Mouse (Mus musculus): ENCODE results near the gene Rsph3b. TPM values are rescaled to one million over a fixed set of nuclear protein-coding genes. Genes with fewer than 3 reads are reported as not detected.
"Not testable (repeated sequence)": the region's sequence is repeated elsewhere in the genome, so short reads cannot be mapped to it uniquely, and the experiment has no call there.

Gene Rsph3b
- 45.4 and 45.7 TPM in 2 replicates for polyA plus RNA-seq (2016; fragmentation: Nextera tagmentation; extraction: Ambion mirVana)

DNA sequence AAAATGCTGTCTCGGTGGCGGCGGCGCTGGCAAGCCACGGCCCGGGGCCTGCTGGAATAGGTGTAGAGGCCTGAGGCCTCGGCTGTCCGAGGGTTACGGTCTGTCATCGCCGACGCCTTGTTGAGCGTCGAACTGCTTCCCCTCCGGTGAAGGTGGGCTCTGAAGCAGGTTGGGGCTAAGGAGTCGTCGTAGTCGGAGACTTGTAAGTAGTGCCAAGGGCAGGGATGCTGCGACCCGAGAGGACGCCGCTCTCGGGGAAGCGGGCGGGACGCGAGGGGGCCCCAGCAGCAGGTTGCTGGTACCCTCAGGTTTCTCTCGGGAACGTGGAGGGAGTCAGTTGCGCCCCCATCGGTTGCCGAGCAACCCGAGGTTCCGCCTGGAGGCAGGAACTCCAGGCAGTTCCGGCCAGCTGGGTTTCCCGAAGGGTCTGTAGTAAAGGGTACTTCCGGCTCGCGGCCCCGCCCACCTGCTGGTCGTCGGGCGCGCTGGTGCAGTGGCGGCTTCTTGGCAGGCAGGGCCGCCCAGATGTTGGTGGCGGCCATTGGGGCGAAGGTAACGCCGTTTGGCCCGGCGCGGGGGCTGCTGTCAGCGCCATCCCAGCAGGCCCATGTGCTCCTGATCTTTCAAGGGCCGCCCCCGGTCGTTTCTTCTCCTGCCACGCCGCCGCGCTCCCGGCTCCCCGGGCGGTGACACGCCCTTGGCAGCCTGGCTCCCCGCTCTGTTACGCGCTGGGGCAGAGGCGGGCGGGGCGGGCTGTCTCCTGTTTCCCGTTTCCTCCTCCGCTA, at the start of gene Rsph3b:
Rsph3b (minus strand) TSS at position 699 of the 785 bp plus-strand sequence.
- H3K9me3 ChIP-seq (replicated peaks); H3K4me1 ChIP-seq; H3K36me3 ChIP-seq; H3K27me3 ChIP-seq: not testable (repeated sequence)
- peak within 1 kb of the TSS; percentile 52 for H3K4me3 ChIP-seq
- WGBS: under 1% methylated on average over 73 of the region's 73 CpGs
- peak; percentile 98 for ATAC-seq (ENCODE audit: low FRiP score)
- peak within 1 kb of the TSS; percentile 56 for H3K9ac ChIP-seq
- peak within 1 kb of the TSS; percentile 85 for H3K27ac ChIP-seq
- H3K4me2 ChIP-seq (replicated peaks): peak within 1 kb of the TSS; percentile 62

DNA sequence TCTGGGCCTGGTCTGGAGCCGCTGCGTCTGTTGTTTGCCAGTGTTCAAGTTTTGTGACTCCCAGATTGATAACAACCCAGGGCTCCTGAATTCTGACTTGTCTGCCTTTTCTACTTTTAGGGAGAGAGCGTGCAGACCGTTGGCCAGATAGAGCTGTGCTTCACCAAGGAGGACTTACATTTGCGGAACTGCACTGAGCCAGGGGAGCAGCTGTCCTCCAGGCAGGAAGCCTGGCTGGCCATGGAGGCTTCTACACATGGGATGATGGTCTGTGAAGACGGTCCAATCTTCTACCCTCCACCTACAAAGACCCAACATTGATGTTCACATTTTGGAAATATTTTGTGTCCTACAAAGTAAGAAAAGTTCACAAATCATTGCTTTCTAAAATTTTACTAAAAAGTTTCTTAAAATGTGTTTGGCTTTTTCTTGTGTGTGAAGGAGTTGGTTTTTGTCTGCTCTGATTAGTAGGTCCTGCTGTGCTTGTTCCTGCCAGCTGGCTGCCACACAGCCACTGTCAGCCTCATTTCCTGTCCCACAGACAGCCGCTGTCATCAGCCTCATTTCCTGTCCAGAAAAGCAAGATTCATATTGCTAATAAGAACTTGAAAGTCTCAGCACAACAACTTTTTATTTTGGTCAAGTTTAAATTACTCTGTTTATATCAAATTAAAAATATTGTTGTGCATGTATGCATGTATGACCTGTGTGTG, 49.5 kb upstream of the Rsph3b start:
- WGBS: 83% methylated on average over 1 of the region's 7 CpGs
- not testable (repeated sequence) for H3K36me3 ChIP-seq; H3K9ac ChIP-seq; ATAC-seq (ENCODE audit: low FRiP score); H3K4me1 ChIP-seq; H3K27ac ChIP-seq; H3K27me3 ChIP-seq; H3K4me3 ChIP-seq; H3K4me2 ChIP-seq (replicated peaks); H3K9me3 ChIP-seq (replicated peaks)

DNA sequence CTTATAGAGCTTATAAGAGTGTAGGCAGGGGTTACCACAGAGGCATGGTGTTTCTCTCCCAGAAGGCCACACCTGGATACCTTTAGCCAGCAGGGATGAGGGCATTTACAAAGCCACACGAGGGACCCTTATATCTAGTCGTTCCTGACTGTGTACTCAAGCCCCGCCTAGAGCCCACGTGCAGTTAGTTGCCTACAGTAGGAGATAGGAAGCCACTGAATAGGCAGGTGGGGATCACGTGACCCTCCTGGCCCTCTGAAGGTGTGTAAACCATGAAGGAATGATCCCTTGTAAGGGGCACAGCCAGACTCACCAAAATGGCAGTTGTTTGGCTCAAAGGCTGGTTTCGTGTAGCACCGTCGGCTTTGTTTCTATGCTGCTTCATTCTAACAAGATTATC, 48.3 kb upstream of the Rsph3b start:
- H3K4me2 ChIP-seq (replicated peaks); H3K4me3 ChIP-seq; H3K4me1 ChIP-seq; H3K9ac ChIP-seq; H3K36me3 ChIP-seq; ATAC-seq (ENCODE audit: low FRiP score); H3K9me3 ChIP-seq (replicated peaks); H3K27me3 ChIP-seq; H3K27ac ChIP-seq: not testable (repeated sequence)
- 92% methylated on average over 8 of the region's 8 CpGs for WGBS

DNA sequence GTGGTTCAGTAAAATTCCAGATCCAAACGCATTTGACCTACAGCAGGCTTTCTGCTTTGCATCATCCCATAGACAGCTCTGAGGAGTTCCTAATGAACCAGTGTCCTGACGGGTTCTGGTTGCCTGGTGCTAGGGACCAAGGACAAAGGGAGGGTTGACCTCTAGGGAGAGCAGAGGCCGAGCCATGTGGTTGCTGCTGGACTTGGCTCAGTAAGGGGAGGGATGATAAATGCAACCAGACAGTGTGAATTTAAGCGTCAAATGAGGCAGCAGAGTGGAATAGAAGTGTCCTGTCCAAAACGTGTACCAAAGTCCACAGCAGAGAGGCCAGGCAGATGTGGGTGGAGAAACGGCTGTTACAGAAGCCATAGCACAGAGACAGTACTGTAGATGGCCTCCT, 47.0 kb upstream of the Rsph3b start:
- H3K4me2 ChIP-seq (replicated peaks); H3K36me3 ChIP-seq; H3K9me3 ChIP-seq (replicated peaks); H3K9ac ChIP-seq; H3K4me1 ChIP-seq; H3K27me3 ChIP-seq; ATAC-seq (ENCODE audit: low FRiP score); H3K27ac ChIP-seq; H3K4me3 ChIP-seq: not testable (repeated sequence)
- no CpG with 5 or more reads among the region's 6 CpGs for WGBS

DNA sequence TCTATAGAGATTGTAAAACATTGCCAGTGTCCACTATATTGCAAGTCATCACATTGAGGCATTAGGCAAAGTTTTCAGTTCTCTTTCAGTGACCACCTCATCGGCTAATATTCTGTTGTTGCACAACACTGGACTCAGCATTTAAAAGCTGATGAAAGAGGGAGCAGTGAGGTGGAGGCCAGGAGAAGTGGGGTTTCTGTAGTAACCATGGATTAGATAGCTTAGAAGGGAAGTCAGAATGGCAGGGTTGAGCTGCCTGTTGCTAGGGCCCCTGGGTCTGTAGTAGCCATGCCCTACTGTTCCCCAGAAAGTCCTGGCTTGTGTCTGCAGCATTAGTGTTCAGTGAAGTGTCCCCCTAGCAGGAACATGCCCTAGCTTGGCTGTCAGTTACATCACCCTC, 37.6 kb upstream of the Rsph3b start:
- 100% methylated on average over 1 of the region's 1 CpGs for WGBS
- not testable (repeated sequence) for H3K27ac ChIP-seq, H3K9ac ChIP-seq

DNA sequence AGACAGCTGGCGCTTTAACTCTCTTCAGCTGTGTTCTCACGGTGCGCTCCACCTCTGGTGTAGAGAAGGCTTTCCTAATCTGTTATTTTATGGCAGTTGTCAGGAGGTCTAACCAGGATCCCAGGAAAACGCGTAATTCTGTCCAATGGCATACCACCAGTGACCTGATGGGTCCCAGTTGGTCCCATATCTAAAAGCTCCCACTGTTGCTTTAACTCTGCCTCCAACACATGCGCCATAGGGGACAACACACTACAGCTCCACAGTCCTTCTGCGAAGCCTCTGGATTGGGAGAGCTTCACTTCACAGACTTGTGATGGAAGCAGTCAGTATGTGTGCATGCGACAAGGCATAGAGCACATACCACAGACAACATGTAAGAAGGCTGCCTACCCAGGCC, 31.7 kb upstream of the Rsph3b start:
- H3K4me1 ChIP-seq; ATAC-seq (ENCODE audit: low FRiP score); H3K9me3 ChIP-seq (replicated peaks); H3K27ac ChIP-seq; H3K27me3 ChIP-seq; H3K9ac ChIP-seq; H3K4me2 ChIP-seq (replicated peaks); H3K4me3 ChIP-seq; H3K36me3 ChIP-seq: not testable (repeated sequence)
- WGBS: 99% methylated on average over 5 of the region's 8 CpGs

More for the DNA sequence above, 37.6 kb upstream of the Rsph3b start:
- not testable (repeated sequence) for ATAC-seq (ENCODE audit: low FRiP score); H3K4me3 ChIP-seq; H3K27me3 ChIP-seq; H3K9me3 ChIP-seq (replicated peaks); H3K36me3 ChIP-seq; H3K4me2 ChIP-seq (replicated peaks); H3K4me1 ChIP-seq

DNA sequence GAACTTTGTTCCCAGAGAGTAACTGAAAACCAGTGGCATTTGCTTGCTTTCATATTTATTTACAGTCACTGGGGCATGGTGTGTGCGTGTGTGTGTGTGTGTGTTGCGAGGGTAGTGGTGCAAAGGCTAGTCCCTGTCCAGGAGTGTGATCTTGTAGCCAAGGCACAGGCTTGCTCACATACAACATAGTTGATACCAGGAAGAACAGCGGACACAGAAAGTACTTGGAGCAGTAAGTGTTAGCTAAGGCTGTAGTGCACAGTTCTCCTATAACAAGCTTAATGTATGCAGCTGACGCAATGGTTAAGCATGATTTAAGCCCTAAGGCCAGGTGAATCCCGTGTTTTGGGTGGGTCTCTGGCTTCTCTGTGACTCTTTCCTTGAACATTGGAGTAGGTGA, 30.9 kb upstream of the Rsph3b start:
- not testable (repeated sequence) for H3K36me3 ChIP-seq; H3K9me3 ChIP-seq (replicated peaks); H3K4me1 ChIP-seq; H3K27me3 ChIP-seq; H3K27ac ChIP-seq
- Histone ChIP-seq H3K9ac (peak overlapping the region; percentile 62; the same call in 1 of the 2 replicates), H3K4me2 (replicated peaks) (peak overlapping the region; percentile 54), H3K4me3 (peak overlapping the region; percentile 50)
- WGBS: 30% methylated on average over 5 of the region's 5 CpGs
- peak; percentile 30; the same call in 1 of the 2 replicates for ATAC-seq (ENCODE audit: low FRiP score)

DNA sequence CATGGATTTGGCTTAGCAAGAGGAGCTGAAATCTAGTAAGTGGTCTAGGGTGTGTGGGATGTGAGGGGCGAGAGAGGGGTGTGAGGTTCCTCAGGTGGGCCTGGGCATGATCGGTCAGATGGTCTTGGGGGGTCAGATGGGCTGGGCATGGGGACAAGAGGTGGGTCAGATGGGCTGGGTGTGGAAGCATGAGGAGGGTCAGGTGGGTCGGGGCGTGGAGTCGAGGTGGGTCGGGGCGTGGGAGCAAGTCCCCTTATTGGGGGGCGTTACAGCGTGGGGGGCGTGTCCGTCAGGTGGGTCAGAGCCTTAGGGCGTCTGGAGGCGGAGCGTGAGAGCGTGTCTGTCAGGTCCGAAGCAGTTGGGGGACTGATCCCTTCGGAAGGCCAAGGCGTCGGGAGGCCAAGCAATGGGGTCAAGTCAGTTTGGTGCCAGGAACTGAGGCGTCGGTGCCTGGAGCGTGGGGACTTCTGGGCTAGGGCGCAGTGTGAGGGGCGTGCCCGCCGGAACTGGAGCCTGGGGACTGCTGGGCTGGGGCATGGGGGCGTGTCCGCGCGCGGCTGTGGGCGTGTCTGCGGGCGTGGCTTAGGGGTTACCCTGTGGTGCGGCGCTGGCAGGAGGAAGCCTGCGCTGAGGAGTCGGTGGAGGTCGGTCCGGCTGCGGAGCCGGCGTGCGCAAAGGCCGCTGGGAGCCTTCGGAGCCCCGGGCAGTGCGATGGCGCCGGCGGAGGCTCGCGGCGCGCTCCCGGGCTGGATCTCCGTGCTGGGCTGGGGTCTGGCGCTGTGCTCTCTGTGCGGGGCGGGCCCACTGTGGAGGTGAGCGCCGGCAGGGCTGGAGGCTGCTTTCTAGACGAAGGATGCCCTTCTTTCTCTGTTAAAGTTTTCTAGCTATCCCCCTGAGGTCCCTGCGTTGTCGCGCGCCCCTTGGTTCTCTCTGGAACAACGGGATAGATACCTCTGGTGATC, 30.1 kb upstream of the Rsph3b start, which contains the start of gene Gm49721:
Gm49721 (plus strand) TSS at position 618 of the 962 bp plus-strand sequence.
- WGBS: 1% methylated on average over 45 of the region's 68 CpGs
- H3K4me1 ChIP-seq; H3K9me3 ChIP-seq (replicated peaks); H3K27me3 ChIP-seq; H3K27ac ChIP-seq; H3K36me3 ChIP-seq: not testable (repeated sequence)
- H3K4me3 ChIP-seq: peak within 1 kb of the TSS; percentile 50
- peak within 1 kb of the TSS; percentile 62 for H3K9ac ChIP-seq
- peak; percentile 98 for ATAC-seq (ENCODE audit: low FRiP score)
- H3K4me2 ChIP-seq (replicated peaks): peak within 1 kb of the TSS; percentile 54

DNA sequence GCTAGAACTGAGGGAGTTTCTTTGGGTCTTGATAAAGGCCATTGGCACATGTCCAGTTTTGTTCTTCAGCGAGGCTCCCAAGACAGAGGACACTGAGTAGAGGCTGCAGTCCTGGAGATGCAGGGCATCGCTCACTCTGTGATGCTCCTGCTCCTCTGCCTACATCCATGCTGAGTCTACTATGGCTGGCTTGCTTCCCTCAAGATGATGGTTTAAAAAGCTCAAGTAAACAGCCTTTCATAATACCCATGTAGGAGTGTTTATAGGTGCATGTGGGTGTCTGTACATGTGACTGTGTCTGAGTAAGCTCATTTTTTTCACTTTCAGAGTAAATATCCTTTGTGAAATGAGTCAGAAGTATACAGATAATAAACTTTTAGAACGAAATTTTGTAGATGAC, 26.5 kb upstream of the Rsph3b start:
- not testable (repeated sequence) for H3K9ac ChIP-seq; H3K9me3 ChIP-seq (replicated peaks); H3K36me3 ChIP-seq; H3K4me1 ChIP-seq; ATAC-seq (ENCODE audit: low FRiP score); H3K27me3 ChIP-seq; H3K27ac ChIP-seq; H3K4me2 ChIP-seq (replicated peaks); H3K4me3 ChIP-seq
- 79% methylated on average over 3 of the region's 3 CpGs for WGBS

DNA sequence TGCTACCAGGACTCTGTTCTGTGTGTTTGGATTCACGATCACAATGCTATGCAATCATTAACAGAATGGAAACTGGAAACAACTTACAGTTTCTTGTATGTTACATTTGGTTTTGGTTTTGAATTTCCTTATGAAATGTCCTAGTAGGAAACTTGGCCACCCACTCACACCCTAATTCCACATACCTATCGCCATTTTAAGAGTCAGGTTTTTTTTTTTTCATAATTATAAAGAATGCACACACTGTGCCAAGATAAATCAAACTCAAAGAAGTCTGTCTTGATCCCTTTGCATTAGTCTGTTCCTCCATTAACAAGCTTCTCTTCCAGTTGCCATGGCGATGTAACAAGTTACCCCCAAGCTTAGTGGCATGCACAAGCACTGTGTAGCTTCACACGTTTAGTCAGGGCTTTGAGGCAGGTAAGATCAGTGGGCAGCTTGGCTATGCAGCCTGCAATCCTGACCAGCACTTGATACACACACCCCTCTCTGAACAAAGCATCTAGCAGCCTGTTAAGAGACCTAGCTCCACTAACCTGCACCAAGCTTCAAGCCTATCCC, 24.4 kb upstream of the Rsph3b start:
- not testable (repeated sequence) for H3K9me3 ChIP-seq (replicated peaks); ATAC-seq (ENCODE audit: low FRiP score); H3K27ac ChIP-seq; H3K4me1 ChIP-seq; H3K36me3 ChIP-seq; H3K9ac ChIP-seq; H3K4me3 ChIP-seq; H3K4me2 ChIP-seq (replicated peaks); H3K27me3 ChIP-seq
- 66% methylated on average over 4 of the region's 4 CpGs for WGBS

DNA sequence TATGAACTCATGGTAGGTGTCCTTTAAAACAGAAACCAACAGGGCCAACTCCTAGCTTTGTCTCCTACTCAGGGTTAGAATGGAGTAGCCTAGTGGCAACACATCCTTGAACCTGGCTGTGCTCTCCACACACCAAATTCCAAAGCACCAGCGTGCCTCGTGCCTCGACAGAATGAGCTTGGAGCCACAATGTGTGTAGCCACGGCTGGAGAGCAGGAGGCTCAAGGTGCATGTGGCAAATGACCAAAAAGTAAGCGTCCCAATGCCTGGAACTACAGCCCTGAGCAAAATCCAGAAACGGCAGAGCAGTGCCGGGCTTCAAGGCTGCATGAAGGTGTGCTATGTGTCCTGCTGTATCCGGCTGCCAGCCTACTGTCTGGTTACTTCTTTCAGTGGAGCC, 22.8 kb upstream of the Rsph3b start:
- not testable (repeated sequence) for H3K9me3 ChIP-seq (replicated peaks); H3K4me2 ChIP-seq (replicated peaks); H3K36me3 ChIP-seq; H3K4me1 ChIP-seq; H3K9ac ChIP-seq; H3K4me3 ChIP-seq; ATAC-seq (ENCODE audit: low FRiP score); H3K27me3 ChIP-seq; H3K27ac ChIP-seq
- 86% methylated on average over 7 of the region's 8 CpGs for WGBS

DNA sequence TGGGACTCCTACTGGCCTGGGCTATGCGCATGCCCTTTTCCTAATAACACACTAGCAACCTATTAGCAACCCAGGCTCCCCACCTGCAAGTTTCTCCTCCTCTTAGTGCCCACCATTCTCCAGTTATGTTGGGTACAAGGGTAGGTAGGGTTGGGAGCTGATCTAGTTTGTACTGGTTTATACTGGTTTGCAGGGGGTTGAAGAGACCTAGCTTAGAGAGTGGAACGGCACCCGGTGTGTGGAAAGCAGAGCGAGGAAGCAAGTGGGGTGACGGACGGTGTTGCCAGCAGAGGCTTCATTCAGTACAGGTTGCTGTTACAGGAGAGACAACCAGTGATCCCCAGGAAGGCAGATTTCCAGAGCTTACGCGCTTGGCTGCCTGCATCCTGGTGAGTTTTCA, 21.9 kb upstream of the Rsph3b start, which contains the start of gene Rnaset2b:
Rnaset2b (plus strand) TSS at position 301 of the 400 bp plus-strand sequence.
- not testable (repeated sequence) for H3K4me2 ChIP-seq (replicated peaks); ATAC-seq (ENCODE audit: low FRiP score); H3K27ac ChIP-seq; H3K9me3 ChIP-seq (replicated peaks); H3K4me1 ChIP-seq; H3K9ac ChIP-seq; H3K36me3 ChIP-seq; H3K4me3 ChIP-seq; H3K27me3 ChIP-seq
- WGBS: 100% methylated on average over 1 of the region's 8 CpGs
